Mouse (Mus musculus): ENCODE results near the gene Rif1.
A peak's percentile ranks its signal among the peaks of the same experiment; 100 is the strongest.
"Not testable (repeated sequence)": the region's sequence is repeated elsewhere in the genome, so short reads cannot be mapped to it uniquely, and the experiment has no call there.

Gene Rif1

DNA sequence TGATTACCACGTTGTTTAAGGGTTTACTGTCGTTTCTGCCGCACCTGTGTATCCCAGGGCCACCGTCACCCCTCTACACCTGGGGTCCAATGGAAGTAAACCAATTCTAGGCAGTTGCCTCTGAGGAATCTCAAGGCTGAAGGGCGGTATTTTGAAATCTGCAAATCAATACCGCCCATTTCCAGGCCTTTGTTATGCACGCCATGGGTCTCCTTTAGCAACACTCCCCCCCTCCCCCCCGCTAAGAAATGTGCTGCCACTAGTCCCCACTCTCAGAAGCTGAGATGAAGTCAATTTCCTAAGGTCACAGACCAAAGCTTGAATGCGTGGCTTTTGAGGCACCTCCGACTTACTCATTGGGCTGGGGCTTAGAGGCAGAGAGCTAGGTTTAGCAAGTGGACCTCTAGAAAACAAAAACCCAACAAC lies 554 bp upstream of the Rif1 start:
- DNase-seq, result peak; percentile 29

DNA sequence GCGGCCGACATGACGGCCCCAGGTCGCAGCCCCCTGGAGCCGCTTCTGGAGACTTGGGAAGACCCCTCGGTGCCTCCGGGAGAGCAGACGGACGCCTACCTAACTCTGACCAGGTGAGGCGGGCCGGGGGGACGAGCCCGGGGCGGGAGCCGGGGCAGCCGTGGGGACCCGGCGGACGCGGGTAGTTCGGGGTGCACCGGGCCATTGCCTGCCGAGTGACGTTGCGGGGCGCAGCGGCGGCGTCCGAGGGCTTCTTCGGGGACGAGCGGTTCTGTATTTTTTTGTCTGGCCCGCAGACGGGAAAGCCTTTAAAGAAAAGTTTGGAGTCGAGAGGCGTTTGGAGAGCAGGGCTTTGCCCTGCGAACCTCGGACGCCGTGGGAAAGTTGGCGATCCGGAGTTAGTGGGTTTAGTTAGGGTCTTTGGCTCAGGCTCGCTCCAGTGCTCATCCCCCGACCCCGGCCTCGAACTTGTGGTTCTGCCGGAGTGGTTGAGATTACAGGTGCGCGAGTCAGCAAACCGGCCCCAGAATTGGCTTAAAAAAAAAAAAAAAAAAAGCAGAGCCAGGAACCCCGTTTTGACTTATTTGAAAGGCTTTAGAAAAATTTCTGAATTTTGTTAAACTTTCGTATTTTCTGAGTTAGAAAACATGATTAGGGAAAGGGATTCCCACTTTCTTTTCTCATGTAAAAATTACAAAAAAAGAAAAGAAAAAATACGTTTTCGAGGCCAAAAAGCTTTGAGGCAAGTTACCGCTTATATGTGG lies 691 bp downstream of the Rif1 start:
- DNase-seq, result no peak

DNA sequence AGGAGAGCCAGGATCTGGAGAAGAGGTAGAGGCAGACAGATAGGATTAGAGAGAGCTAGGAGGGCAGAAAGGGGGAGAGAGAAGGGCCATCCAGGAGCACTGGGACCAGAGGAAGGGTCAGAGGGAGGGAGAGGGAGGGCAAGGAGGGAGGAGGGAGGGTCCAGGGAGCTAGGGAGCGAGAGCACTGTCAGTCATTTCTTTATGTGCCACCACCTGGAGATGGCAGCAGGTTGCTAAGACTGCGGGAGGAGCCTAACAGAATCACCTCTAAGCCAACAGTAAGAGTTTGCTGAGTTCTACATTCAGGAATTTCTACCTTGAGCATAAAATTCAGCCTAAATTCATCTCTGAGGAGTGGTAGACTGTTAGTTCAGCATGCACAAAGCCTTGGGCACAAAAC lies 6.0 kb downstream of the Rif1 start:
- DNase-seq, result peak; percentile 19

DNA sequence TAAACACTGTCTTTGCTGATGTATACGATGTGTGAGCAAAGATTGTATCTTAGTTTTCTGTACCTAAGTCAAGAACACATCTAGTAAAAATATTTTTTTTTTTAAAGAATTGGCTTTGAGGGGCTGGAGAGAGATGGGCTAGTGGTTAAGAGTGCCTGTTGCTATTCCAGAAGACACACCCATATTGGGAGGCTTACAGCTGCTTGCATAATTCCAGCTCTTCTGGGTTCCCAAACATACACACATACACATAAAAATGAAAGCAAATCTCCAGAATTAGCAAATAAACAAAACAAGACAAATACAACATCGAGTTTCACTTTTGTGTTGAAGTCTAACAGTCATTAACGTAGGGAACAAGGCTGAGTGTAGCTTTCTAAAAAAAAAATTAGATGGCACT lies 11.4 kb downstream of the Rif1 start:
- DNase-seq, result no peak

DNA sequence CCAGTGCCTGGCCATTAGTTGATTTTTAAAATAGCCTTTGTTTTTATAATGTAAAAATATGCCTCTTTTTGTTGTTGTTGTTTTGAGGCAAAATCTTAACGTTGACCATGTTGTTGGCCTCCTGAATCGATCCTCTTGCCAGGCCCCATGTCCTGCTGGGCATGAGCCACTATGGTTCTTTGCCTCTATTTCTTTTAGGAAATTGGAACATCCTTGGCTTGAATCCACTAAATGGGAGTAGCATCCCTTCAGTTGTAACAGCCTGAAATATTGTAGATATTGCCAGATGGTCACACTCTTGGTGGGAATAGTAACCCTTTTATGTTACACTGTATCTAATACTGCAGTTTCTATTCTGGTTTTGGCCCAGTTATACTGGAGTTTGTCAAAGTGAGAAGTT lies 11.9 kb downstream of the Rif1 start:
- DNase-seq, result peak; percentile 81

DNA sequence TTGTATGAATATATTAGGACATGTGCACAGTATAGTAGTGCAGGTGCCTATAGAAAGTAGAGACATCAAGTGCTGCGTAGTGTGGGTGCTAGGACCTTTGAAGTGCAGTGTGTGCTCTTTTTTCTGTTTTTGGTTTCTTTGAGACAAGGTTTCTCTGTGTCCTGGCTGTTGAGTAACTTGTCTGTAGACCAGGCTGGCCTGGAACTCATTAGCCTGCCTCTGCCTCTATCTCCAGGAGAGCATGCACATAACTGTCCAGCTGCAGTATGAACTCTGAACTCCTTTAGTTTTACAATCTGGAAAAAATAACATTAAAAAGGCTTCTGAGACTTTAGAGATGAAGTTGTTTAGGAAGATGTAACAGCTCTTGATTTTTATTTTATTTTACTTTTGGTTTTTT lies 41.5 kb downstream of the Rif1 start:
- no peak for DNase-seq

DNA sequence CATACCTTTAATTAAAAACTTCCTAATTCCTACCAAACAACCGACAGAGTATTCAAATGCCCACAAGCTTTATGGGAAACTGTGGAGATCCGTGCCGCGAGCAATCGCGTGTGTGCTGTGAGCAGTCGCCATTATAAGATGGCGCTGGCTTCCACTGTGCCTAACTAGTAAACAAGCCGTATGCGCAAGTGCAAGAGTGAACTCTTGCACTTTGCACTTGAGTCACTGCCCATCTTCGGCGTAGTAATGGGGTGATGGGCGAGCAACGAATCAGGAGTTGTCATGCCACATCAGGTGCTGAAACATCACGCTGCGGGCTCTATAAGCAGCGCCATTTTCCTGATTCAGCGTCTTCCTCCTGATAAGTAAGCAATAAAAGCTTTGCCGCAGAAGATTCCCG lies 58.7 kb downstream of the Rif1 start:
- not testable (repeated sequence) for DNase-seq

DNA sequence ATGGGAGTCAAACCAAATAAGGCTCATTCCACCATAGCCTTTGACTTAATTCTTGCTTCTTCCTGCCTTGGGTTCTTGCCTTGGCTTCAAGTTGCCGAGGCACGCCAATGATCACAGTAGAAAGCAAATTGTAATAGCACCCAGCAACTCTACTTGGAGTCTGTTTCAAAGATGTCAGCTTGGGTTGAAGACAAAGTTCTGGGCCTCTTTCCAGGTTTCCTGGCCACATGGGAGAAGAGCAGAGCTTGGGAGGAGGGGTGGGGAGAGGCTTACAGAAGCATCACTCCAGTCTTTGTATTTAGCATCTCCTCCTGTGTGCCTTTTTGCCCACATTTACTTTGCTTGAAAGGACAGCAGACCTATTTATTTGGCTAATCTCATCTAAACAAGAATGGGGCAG lies 60.7 kb downstream of the Rif1 start:
- no peak for DNase-seq

DNA sequence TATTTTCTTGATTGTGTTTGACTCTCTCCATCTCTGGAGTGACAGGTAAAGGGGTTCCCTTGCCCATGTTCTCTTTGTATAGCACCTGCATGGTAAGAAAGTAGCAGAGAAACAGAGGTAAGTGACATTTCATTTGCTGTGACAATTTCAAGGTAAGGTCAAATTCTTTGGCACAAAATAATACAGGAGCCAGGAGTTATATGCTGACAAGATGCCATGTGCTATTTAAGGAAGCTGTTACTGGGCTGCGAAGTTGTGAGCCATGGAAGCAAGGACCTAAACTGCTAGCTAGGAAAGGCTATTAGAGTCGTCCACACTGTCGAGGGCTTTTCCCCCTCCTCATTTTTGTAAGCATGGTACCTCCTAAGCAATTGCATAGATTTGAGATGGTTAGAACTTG lies 80.4 kb downstream of the Rif1 start:
- DNase-seq, result no peak

DNA sequence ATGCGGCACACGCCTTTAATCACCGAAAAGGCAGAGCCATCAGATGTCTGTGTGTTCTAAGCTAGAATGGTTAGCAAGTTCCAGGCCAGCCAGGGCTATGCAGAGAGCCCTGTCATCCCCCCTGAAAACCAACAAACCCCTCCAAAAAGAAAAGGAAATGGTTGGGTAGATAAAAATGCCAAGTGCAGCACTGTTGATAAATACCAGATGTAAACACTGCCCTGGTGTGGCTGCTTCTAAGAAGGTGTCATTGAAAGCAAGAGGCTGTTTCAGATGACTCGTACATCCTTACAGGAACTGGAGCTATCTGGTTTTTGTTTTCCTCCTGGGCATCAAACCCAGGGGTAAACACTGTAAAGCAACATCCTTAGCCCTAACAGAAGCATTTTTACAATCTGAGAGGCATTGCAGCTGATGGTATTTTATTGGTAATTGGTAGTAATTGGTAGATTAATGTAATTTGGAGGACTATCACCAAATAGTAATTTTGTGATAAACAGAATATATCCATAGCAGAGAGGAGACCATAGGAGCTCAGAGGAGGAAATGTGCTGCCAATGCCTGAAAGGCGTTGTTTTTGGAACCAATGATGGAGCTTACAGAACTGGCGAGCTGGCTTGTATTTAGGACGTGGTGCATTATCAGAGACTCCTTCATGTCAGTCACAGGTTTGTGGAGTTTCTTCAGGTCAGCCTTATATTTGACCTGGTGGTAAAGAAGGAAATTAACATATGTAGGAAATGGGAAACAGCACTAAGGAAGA lies 96.8 kb downstream of the Rif1 start:
- DNase-seq, result no peak

All from cerebellum, adult 11-12 months (tissue).